Mouse (Mus musculus) G1E (cell line): Measurements from ENCODE around the gene Map6.

Experiments used
- CTCF ChIP-seq: IDR thresholded peaks from 2 replicates; pipeline ENCODE4 v1.5.1; 2012; ENCODE audit warnings: low read depth, low read length, inconsistent platforms, mixed read lengths
- GATA1 ChIP-seq: IDR thresholded peaks from 2 replicates; pipeline ENCODE4 v1.6.1; 2012; ENCODE audit warnings: borderline replicate concordance, low read length, inconsistent platforms, mixed read lengths
- TAL1 ChIP-seq: conservative IDR thresholded peaks from 2 replicates; pipeline ENCODE4 v1.6.1; 2012; ENCODE audit warnings: low read depth, low read length, inconsistent platforms, mixed read lengths

DNA sequence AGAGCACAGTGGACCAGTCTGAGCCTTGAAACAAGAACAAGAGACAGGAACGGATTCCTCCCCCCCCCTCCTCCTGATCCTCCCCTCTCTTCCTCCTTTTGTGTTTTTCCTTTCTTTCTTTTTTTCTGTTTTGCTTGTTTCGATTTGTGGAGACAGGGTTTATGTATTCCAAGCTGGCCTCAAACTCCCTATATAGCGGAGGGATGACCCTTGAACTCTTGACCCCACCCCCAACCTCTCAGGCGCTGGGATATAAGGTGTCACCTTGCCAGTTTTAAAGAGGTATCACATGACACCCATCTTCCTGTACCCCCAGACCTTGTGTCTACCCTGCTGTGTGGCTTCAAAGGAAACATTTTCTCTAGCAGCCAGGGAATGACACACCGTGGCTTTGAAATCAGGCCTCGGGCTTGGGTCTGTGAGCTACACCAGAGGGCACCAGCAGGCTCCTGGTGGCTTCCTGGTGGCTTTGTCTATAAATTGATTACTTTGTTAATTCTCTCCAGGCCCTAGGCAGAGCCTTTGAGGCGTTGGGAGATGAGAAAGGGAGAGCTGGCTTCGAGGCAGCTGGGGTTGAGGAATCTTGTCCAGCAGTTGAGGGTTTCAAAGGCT is 93.7 kb downstream of the Map6 start:
- TF ChIP-seq TAL1 (no peak), CTCF (no peak), GATA1 (no peak)
